Mouse (Mus musculus) lung, postnatal 14 days (tissue): Measurements from ENCODE around the gene Cntnap4.

ENCODE experiments used
- DNase-seq: peaks from one replicate; pipeline ENCODE4 v3.0.0; 2021

Gene Cntnap4

DNA sequence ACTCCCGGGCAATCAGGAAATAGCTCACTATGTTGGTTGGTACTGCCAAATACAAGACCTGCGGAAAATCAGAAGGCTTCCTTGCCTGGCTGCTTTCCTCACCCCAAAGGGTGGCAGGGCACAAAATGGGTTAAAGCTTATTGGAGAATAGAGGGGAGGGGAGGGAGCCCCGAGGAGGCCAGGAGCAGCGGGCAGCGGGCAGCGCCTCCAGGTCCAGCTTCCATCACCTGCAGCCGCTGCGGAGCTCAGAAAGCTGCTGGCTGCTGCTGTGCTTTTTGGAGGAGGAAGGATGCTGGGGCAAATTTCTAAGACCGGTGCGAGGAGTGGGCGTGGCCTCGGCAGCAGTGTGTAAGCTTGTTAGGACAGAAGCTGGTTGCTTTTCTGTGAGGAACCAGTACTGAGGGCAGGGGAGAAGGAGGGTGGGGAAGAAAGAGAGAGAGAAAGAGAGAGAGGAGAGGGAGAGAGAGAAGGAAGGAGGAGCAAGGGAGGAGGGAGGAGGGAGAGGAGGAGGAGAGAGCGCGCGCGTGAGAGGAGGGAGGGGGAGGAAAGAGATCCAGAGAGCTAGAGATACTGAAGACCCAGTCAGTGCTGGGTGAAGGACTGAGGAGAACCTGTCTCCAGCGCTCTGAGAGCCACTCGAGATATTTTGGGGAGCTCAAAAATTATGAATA lies at the start of gene Cntnap4:
Cntnap4 (plus strand) TSS at position 573 of the 671 bp plus-strand sequence.
- no peak for DNase-seq

DNA sequence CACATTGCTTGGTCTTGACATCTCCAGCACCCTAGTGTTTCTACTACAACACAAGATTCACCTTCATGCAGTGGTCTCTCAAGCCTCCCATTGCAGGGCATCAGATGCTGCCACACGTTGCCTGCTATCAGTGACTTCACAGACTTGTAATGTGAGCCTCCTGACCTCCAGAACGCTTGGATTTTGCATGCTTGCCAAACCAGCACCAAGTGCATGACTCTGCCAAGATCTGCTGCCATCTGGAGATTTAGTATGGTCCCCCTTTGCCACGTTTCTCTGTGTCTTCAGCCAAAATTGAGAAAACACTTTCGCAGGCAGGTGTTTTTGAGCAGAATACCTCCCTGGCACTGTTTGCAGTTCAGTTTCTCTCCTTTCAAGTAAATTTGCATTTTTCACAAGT lies 12.5 kb upstream of the Cntnap4 start:
- no peak for DNase-seq

- no peak for DNase-seq
Measured at GRCm38 (mm10) chr8:112570541-112570940, 698 bp downstream of the Cntnap4 start.

DNA sequence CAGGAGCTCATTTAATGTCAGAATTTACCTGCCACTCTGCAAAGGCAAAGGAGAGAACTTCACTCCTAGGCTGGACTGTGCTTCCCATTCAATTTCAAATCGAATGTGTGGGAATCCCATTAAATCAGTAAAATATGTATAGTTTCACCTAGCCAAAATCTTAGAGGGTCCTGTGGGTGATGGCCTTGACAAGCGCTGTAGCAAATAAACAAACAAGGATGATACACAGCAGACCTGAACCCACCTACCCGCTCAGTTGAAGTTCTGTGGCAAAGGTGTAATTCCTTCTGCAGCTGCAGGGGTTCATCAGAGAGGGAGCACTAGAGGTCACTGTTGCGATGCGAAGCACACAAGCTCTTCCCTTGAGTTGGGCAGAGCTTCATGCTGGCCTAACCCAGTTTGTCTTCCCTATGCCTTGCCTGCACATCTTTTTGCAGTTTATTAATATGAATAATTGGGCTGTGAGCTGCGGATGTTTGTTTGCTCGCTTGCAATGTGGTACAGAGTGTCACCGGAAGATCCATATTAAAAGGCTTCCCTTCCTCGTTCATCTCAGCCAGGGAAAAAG lies 1.6 kb downstream of the Cntnap4 start:
- no peak for DNase-seq

DNA sequence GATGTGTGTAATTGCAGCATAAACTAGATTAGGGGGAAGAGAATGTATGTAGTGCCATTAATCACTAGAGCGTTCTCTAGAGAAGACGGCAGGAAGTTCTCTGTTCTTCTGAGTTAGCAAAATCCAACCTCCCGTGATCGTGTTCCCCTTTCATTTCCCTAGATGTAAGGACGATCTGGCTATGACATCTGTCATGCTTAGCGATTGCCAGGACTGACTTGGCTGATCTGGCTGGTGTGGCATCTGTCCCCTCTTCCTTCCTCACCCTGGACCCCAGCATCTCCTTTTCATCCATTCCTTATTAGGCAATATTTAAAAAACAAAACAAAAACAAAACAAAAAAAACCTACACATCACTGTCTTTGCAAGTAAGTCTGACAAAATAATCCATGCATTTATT lies 11.6 kb downstream of the Cntnap4 start:
- no peak for DNase-seq

DNA sequence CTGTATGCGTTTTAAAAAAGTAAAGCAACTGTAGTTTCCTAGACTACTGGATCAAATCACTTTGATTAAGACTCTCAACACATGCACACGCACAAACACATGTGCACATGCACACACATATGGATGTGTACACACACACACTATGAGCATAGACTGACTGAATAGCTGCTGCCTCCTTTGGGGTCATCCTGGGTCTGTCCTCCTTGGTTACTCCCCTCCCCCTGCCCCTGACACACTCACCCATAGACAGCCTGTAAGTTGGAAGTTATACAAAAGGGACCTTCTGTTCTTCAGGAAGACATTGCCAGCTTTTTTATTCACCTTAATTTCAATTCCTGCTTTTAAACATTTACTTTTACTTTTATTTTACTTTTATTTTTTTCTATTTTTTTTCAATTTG lies 13.6 kb downstream of the Cntnap4 start:
- no peak for DNase-seq

DNA sequence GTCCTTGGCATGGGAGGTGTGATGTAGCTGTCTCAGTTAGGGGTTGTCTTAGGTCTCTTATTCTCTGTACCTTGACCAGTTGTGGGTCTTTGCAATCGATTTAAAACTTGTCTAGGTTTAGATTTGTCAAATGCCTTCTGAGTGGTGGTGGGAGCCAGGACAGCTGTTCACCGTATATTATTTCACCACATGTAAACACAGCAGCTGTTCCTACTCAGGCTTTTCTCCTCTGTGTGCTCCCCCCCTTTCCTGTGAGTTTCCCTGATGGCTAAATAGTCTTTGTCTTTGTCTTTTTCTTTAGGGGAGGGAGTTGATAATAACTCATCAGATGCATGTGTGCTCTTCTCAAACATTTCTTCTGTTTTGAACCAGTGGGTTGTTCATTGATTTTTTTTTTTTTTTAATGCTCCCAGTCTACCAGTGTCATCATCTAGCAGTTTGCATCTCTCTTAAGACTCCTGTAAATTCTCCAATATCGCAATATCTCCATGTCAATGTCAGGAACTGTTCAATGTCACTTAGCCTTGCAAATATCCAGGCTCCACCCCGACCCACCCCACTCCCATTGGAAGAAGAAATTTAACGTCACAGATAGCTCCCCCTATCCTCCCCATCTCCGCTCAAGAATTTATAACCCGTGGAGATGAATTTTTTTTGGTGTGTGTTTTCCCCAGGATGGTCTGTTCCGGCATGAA lies 18.7 kb downstream of the Cntnap4 start:
- DNase-seq: no peak

DNA sequence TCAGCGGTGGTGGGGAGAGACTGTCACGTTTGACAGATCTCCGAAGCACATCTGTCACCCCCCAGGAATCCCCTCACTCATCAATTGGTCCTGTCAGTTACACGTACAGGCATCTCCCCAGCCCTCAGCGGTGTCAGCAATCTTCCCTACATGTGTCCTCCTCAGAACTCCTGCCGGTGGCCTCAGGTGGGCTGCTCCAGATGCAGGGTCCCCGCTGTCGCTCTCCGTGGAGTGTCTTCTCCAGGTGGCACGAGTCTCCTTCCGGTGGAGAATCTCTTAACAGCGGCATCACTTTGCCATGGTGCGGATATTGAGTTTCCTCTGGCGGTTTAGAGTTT lies 19.2 kb downstream of the Cntnap4 start:
- no peak for DNase-seq

- DNase-seq: no peak
Measured at GRCm38 (mm10) chr8:112596023-112596776, 26.4 kb downstream of the Cntnap4 start.

- DNase-seq: no peak
Measured at GRCm38 (mm10) chr8:112599975-112600374, 30.1 kb downstream of the Cntnap4 start.

- no peak for DNase-seq
Measured at GRCm38 (mm10) chr8:112601150-112601549, 31.3 kb downstream of the Cntnap4 start.

GRCm38 (mm10) chr8:112610121-112610520 lies 40.3 kb downstream of the Cntnap4 start:
- no peak for DNase-seq

DNA sequence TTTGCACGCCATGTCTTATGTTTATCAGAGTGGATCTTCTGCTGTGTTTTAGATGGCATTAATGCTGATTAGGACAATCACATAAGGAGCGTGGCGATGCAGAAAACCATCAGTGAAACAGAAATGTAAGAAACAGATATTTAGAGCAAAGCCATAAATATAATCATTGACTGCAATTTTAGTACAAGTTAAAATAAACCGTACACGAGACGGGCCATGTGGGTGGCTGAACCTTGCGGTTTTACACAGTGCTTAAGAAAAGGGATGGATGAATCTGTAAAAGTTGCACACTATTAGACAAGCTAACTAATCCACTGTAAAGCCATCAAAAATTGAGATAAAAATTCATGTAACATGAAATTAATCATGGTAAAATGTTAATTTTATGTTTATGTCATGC lies 58.9 kb downstream of the Cntnap4 start:
- no peak for DNase-seq

GRCm38 (mm10) chr8:112652657-112653056 lies 82.8 kb downstream of the Cntnap4 start:
- DNase-seq: no peak

DNA sequence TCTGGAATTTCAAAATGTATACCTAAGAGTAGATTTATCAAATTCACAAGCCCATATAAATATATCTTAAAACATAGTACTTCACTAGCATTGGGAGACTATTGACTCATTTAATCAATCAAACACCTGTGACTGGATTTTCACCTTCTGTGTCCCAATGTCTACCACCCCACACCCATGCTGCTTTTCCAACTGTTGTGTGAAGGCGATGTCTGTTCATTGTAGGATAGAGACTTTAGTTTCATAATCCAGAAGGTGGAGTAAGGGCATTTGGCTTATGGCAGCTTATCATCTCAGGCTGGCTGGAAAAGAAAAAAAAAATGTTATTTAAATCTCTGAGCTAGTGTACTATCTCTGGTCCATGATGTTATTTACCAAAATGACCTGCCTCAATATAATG lies 83.4 kb downstream of the Cntnap4 start:
- DNase-seq: no peak

DNA sequence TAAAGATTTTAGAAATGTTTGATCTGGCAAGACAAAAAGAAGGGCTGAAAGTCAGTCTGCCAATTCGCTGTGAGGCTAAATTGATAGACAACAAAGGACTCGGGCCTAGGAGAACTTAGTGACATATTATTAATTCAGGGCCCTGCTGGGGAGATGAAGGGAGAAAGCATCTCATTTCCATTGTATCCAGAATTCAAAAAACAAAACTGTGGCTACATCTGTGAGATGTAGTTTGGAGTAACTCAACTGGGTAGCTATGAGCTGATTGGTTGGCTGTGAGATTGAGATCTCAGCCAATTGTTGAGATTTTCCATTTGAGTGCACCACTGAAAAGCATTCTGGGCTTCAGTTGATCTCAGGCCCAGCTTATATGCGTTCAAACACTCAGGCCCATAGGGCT lies 84.2 kb downstream of the Cntnap4 start:
- no peak for DNase-seq

- DNase-seq: no peak
Measured at GRCm38 (mm10) chr8:112664067-112664466, 94.2 kb downstream of the Cntnap4 start.

DNA sequence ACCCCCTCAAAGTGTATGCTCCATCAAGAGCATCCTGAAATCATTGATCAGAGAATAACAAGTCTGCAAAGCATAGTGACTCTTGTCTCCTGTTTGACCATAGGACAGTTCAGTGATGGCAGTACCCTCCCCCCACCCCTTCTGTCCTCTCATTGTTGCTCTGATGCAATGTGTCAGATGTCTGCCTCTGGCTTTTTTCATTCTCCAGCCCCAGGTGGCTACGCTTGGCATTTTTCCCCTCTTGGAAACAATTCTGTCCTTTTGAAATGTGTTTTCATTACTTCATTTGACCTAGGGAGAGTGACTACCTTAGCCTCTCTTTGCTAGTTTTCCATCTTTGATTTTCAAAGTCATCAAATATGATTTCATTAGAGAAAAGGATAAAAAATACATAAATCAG lies 104.8 kb downstream of the Cntnap4 start:
- DNase-seq: no peak

GRCm38 (mm10) chr8:112681757-112682156 lies 111.9 kb downstream of the Cntnap4 start:
- no peak for DNase-seq

GRCm38 (mm10) chr8:112695708-112696107 lies 125.9 kb downstream of the Cntnap4 start:
- DNase-seq: no peak

DNA sequence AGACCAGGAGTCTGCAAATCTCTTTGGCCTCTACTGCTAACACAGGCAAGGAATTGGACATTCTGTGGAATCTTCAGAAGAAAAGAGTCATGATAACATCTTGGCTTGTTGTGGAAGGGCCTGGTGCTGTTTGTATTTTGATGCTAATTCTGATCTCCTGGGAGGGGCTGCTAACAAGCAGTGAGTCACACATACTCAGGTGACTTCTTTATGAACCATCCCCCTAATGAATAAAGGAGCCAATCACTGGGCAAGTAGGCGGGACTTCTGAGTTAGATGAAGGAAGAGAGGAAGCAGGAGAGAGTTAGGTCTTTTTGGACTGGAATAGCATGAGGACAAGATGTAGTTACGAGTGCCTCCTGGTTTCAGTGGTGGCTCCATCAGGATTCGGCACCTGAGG lies 128.3 kb downstream of the Cntnap4 start:
- DNase-seq: no peak

GRCm38 (mm10) chr8:112716982-112717381 lies 147.1 kb downstream of the Cntnap4 start:
- no peak for DNase-seq

GRCm38 (mm10) chr8:112724918-112725317 lies 155.1 kb downstream of the Cntnap4 start:
- DNase-seq: no peak
